Mouse (Mus musculus) kidney, adult 11 months (tissue): ENCODE results near the gene E2f6.

Source experiments
- DNase-seq: peaks from one replicate; pipeline ENCODE4 v3.0.0; 2022

E2f6 gene

GRCm38 (mm10) chr12:16876667-16877066 lies 65.9 kb downstream of the E2f6 start:
- DNase-seq = no peak

GRCm38 (mm10) chr12:16877141-16877540 lies 66.4 kb downstream of the E2f6 start:
- no peak for DNase-seq

- DNase-seq = no peak
These were observed 66.9 kb downstream of the E2f6 start for GRCm38 (mm10) chr12:16877679-16878078.

- DNase-seq = no peak
These were observed 68.6 kb downstream of the E2f6 start for GRCm38 (mm10) chr12:16879369-16879768.

DNA sequence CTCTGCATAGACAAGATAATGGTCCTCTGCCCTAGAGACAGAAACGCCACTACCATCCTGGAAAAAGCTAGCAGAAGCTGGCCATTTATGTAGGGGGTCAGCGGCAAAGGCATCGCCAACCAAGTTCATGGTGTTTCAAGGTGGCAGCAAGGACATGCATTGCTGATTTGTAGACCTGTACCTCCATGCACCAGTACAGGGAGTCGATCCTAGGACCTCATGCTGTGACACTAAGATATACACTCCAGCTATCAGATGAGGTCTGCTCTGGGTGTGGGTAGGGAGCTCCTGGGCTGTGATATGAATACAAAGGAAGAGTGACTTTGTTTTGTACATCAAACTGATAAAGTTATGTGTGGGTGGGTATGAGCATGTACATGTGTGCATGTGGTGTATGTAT lies 69.3 kb downstream of the E2f6 start:
- DNase-seq = no peak

DNA sequence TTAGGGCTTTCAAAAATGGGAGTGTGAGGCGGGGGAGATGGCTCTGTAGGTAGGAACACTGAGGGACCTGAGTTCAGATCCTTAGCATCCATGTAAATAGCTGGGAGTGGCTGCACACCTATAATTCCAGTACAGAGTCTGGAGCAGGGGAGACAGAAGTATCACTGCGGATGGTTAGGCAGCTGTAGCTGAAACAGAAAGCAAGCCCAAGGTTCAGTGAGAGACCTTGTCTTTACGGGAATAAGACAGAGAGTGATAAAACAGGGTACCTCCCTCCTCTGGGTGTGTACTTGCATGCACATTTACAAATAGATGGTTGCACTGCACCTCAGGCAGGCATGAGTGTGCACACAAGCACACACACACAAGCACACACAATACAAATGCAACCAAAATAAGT lies 71.7 kb downstream of the E2f6 start:
- no peak for DNase-seq

DNA sequence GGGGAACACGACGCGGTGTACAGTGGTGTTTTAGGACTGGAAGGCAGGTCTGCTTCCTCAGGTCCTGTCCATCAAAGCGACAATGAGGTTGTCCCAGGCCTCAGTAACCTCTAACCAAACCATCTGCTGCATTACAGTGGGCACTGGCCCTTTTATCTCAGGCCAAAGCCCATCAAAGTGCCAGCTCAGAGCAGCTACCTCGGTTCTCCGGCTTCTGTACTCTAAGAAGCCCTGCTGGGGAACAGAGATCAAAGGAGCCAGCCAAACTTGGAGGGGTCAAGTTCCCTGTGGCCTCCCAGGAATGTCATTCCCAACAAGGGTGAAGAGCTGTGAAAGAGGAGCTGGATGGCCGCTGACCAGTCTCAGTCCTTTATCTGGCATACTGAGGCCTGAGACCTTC lies 72.3 kb downstream of the E2f6 start:
- no peak for DNase-seq

GRCm38 (mm10) chr12:16884534-16884933 lies 73.8 kb downstream of the E2f6 start:
- DNase-seq = no peak

GRCm38 (mm10) chr12:16886354-16886753 lies 75.6 kb downstream of the E2f6 start:
- DNase-seq = no peak
